Mouse (Mus musculus) neural tube, embryonic 12.5 days (tissue): ENCODE results near the gene Zbtb2. TPM values are rescaled to one million over a fixed set of nuclear protein-coding genes. Genes with fewer than 3 reads are reported as not detected.

Source experiments
- ATAC-seq: fragments of 200-750 bp; cut with Nextera tagmentation; 2 replicates; pipeline ENCODE4 v1.8.0; 2017; ENCODE audit warnings: low read depth, mild to moderate bottlenecking, moderate TSS enrichment, moderate library complexity; ENCODE audit not compliant: low FRiP score
- H3K27ac ChIP-seq: fragments of 300-500 bp; sonication (generic); 2 replicates; pipeline ENCODE4 v1.5.1; 2016
- H3K27me3 ChIP-seq: fragments of 300-500 bp; sonication (generic); replicated peaks from 2 replicates; pipeline ENCODE4 v1.6.1; 2016; ENCODE audit warnings: mild to moderate bottlenecking
- H3K36me3 ChIP-seq: fragments of 300-500 bp; sonication (generic); 2 replicates; pipeline ENCODE4 v1.6.1; 2016; ENCODE audit warnings: mild to moderate bottlenecking
- H3K4me1 ChIP-seq: fragments of 300-500 bp; sonication (generic); 2 replicates; pipeline ENCODE4 v1.6.1; 2016
- H3K4me2 ChIP-seq: fragments of 300-500 bp; sonication (generic); replicated peaks from 2 replicates; pipeline ENCODE4 v1.6.1; 2016; ENCODE audit warnings: mild to moderate bottlenecking
- H3K4me3 ChIP-seq: fragments of 300-500 bp; sonication (generic); 2 replicates; pipeline ENCODE4 v1.5.1; 2016
- H3K9ac ChIP-seq: fragments of 300-500 bp; sonication (generic); 2 replicates; pipeline ENCODE4 v1.6.1; 2016; ENCODE audit warnings: mild to moderate bottlenecking
- H3K9me3 ChIP-seq: fragments of 300-500 bp; sonication (generic); 2 replicates; pipeline ENCODE4 v1.6.1; 2016; ENCODE audit warnings: mild to moderate bottlenecking
- WGBS: fragments of 180-500 bp; shearing (Covaris S2); methylation state at CpG from one replicate; pipeline ENCODE4 v1.1.7; 2016; 5-methylcytosine and 5-hydroxymethylcytosine counted together
- polyA plus RNA-seq: library from polyadenylated mRNA; unstranded; fragments of >200 nt; fragmentation: Nextera tagmentation; extraction: Ambion mirVana; gene quantifications from 2 replicates; pipeline ENCODE4 v1.2.1, GENCODE M21; 2016

Gene Zbtb2
- polyA plus RNA-seq, 1 experiment from 2014 or later, result 20.1 TPM

DNA sequence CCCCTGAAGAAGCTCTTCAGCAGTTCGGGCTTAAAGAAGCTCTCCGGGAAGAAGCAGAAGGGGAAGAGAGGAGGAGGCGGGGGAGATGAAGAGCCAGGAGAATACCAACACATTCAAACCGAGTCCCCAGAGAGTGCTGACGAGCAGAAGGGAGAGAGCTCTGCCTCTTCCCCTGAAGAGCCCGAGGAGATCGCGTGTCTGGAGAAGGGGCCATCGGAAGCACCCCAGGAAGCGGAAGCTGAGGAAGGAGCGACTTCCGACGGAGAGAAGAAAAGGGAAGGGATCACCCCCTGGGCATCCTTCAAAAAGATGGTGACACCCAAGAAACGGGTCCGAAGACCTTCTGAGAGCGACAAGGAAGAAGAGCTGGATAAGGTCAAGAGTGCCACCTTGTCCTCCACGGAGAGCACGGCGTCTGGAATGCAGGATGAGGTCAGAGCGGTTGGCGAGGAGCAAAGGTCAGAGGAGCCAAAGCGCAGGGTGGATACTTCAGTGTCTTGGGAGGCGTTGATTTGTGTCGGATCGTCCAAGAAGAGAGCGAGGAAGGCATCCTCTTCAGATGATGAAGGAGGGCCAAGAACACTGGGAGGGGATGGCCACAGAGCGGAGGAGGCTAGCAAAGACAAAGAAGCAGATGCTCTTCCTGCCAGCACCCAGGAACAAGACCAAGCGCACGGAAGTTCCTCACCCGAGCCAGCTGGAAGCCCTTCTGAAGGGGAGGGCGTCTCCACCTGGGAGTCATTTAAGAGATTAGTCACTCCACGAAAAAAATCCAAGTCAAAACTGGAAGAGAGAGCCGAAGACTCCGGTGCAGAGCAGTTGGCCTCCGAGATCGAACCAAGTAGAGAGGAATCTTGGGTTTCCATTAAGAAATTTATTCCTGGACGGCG is 33.3 kb downstream of the Zbtb2 start:
- Histone ChIP-seq H3K27me3 (no peaks in the 10 kb centered on the region), H3K4me1 (no peaks in the 10 kb centered on the region), H3K4me3 (no peak overlapping the region), H3K27ac (no peak overlapping the region), H3K9me3 (no peaks in the 10 kb centered on the region), H3K4me2 (no peak overlapping the region), H3K9ac (no peak overlapping the region), H3K36me3 (peaks cover 54% of the 10 kb centered on the region)
- WGBS, result 94% methylated on average over 38 of the region's 38 CpGs
- no peak for ATAC-seq

DNA sequence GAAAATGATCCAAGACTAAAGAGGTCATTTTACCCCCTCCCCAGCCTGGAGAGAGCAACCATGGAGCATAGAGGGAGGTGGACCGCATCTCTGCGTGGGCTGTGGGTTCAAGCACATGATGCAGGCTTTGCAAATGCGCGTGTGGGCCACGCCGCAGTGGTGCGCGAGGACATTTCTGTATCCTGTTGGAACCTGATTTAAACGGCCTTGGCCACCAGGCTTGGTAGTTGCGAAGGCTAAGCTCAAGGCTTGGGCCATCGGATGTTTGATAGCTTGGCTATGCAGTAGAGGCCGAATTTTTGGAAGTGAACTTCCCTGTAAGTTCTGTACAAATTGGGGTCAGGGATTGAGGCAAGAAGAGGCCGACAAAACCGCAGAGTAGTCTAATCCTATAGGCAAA is 40.3 kb downstream of the Zbtb2 start:
- H3K4me1 ChIP-seq, result peaks cover 5% of the 10 kb centered on the region; the same call in 1 of the 2 replicates
- no peaks in the 10 kb centered on the region for H3K9me3 ChIP-seq
- no peak overlapping the region for H3K4me3 ChIP-seq
- H3K27ac ChIP-seq, result no peak overlapping the region
- ATAC-seq, result peak; percentile 6; the same call in 1 of the 2 replicates
- H3K36me3 ChIP-seq, result no peaks in the 10 kb centered on the region
- H3K9ac ChIP-seq, result no peak overlapping the region
- WGBS, result 96% methylated on average over 14 of the region's 14 CpGs
- H3K4me2 ChIP-seq, result no peak overlapping the region
- H3K27me3 ChIP-seq, result no peaks in the 10 kb centered on the region

DNA sequence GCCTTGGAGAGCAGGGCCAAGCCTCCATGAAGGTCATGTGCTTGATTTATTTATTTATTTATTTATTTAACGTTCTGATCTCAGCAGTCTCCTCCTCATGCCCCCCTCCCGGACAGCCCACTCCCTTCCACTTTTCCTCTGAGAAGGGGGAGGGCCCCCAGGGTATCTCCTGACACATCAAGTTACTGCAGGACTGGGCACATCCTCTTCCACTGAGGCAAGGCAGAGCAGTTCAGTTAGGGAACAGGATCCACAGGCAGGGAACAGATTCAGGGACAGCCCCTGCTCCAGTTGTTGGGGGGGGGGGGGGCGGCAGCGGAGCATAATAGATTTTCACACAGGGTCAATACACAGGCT is 40.8 kb downstream of the Zbtb2 start:
- H3K4me2 ChIP-seq, result peak overlapping the region; percentile 65
- H3K9me3 ChIP-seq, result no peaks in the 10 kb centered on the region
- no peak overlapping the region for H3K9ac ChIP-seq
- peak; percentile 67 for ATAC-seq
- no peaks in the 10 kb centered on the region for H3K36me3 ChIP-seq
- H3K27ac ChIP-seq, result no peak overlapping the region
- no peak overlapping the region for H3K4me3 ChIP-seq
- WGBS, result 74% methylated on average over 4 of the region's 4 CpGs
- H3K4me1 ChIP-seq, result peaks cover 5% of the 10 kb centered on the region; the same call in 1 of the 2 replicates
- H3K27me3 ChIP-seq, result no peaks in the 10 kb centered on the region

DNA sequence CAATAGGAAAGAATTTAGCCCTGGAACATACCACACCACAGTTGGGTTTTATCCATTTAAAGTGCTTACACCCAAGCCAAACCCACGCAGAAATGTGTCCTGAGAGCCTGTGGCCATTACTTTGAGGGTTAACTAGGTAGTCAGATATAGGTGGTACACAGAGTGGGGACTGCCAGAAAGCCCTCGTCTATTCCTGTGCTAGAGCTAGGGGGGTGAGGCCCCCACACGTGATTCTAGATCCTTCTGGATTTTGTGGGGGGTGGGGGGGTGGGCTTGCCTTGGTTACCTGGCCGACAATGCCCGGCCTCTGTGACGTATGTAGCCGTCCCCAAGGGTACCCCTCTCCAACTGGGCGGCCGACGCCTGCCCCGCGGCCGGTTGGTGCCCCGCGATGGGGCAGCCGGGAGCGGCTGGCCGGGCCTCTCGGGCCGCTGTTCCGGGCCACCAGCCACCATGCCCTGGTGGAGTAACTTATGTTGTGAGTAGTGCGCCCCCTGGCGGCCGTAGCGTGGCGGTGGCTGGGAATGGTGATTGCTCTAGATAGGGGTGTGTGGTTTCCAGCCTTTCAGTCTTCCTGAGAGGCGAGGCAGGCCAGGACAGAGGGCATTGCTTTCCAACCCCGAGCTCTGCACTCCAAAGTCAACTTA is 41.3 kb downstream of the Zbtb2 start:
- Histone ChIP-seq H3K9ac (peak overlapping the region; percentile 30; the same call in 1 of the 2 replicates), H3K9me3 (no peaks in the 10 kb centered on the region), H3K27me3 (no peaks in the 10 kb centered on the region), H3K4me2 (peak overlapping the region; percentile 65), H3K27ac (no peak overlapping the region), H3K36me3 (no peaks in the 10 kb centered on the region), H3K4me1 (peaks cover 5% of the 10 kb centered on the region; the same call in 1 of the 2 replicates), H3K4me3 (peak overlapping the region; percentile 28)
- ATAC-seq, result peak; percentile 83
- WGBS, result 6% methylated on average over 28 of the region's 28 CpGs

DNA sequence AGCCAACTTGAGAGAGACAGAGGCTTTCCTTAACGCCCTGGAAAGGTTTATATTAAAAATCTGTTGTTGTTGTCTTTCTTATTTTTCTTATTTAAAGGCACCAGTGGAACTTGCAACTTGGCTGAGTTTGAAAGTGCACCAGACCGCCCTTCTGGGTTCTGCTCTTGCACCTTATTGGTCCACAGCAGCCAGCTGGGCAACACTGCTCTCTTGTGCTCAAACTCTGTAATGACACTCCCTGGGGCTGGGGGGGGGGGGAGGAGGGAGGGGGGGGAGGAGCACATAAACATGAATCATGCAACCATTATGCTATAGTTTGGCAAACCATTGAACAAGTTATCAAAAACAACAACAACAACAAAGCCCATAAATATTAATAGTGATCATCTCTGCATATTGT is 46.5 kb downstream of the Zbtb2 start:
- no peak overlapping the region for H3K27ac ChIP-seq
- H3K9ac ChIP-seq, result no peak overlapping the region
- H3K36me3 ChIP-seq, result no peaks in the 10 kb centered on the region
- no peak overlapping the region for H3K4me3 ChIP-seq
- no peak overlapping the region; the same call in 1 of the 2 replicates for H3K4me2 ChIP-seq
- 32% methylated on average over 2 of the region's 2 CpGs for WGBS
- peaks cover 3% of the 10 kb centered on the region; the same call in 1 of the 2 replicates for H3K4me1 ChIP-seq
- H3K9me3 ChIP-seq, result no peaks in the 10 kb centered on the region
- no peaks in the 10 kb centered on the region for H3K27me3 ChIP-seq
- ATAC-seq, result 0 out of 2 replicates have a peak, but pooled peaks have one; percentile 42

DNA sequence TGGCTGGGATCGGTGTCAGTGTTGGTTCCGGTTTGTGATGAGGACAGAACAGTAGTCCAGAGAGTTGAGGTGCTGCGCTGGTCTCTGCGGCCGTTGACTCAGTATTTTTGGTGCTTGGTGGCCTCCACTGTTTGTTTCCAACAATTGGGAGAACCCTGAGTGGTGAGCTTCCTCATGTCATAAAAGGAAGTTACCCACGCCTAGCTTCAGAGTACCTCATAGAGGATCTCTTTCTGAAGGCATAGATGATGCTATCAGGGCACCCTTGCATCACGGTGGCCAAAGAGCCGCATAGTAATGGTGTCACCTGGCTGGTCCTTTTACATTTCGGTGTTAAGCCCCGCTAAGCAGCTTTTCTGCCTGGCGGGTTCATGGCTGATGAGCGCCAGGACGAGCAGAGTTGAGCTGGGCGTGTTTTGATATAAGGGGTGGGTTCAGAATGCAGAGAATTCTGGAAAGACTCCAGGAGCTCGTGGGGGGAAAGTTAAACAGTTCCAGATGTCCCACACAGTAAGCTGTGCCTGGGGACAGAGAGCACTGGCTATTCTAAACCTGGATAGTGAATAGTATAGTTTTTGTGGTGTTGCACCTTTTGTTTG is 48.9 kb downstream of the Zbtb2 start:
- peaks cover 13% of the 10 kb centered on the region for H3K4me1 ChIP-seq
- no peak overlapping the region for H3K9ac ChIP-seq
- no peak for ATAC-seq
- H3K9me3 ChIP-seq, result no peaks in the 10 kb centered on the region
- no peaks in the 10 kb centered on the region for H3K36me3 ChIP-seq
- 67% methylated on average over 15 of the region's 15 CpGs for WGBS
- no peaks in the 10 kb centered on the region for H3K27me3 ChIP-seq
- no peak overlapping the region for H3K27ac ChIP-seq
- no peak overlapping the region for H3K4me3 ChIP-seq
- no peak overlapping the region for H3K4me2 ChIP-seq

DNA sequence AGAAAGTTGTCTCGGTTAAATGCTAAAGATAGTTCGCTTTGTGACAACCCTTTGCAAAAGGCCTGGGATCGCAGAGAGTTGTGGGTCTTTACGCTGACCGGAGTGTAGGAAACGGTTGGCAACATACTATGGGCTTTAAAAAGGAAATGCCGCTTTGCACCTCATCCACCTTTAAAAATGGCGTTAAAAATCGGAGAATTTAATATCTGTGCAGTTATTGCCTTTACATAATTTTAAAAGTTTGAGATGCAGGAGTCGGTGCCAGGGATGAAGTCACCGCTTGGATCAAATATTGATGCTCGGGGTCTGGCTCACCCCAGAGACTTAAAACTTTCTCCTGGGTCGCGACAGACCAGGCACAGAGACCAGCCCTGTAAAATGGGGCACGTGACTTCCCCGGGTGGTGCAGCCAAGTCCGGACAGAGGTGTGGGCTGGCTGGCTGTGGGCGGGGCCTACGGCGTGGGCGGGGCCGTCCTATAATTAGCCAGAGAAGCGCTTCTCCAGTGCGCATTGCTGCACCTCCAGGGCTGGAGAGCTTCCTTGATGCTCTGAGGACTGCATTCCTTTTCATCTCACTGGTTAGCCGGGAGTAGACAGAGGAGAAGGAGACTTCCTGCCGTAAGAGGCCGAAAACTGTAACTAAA is 53.7 kb downstream of the Zbtb2 start:
- Histone ChIP-seq H3K27me3 (no peaks in the 10 kb centered on the region), H3K9me3 (no peaks in the 10 kb centered on the region), H3K27ac (no peak overlapping the region; the same call in 1 of the 2 replicates), H3K36me3 (no peaks in the 10 kb centered on the region), H3K4me1 (peaks cover 20% of the 10 kb centered on the region), H3K4me3 (peak overlapping the region; percentile 13), H3K4me2 (peak overlapping the region; percentile 61), H3K9ac (0 out of 2 replicates have a peak overlapping the region, but pooled peaks have one; percentile 14)
- peak; percentile 84 for ATAC-seq
- WGBS, result 9% methylated on average over 27 of the region's 27 CpGs

DNA sequence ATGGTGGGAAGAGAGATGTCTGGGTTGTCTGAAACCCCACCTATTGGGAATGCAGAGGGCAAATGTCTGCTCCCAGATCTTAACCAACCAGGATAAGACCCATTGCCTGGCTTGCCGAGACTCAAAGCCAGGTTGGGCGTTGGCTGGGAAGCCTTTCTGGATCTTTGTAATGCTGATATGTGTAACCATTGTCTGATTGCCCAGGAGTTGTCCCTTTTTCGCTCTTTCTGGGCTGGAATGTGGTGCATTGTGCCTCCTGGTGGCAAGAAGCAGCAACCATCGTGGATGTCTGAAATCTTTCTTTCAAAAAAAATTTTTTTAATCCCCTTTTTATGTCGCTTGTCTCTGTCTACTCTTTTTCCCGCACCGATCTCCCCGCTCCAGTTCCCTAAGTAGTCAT is 54.6 kb downstream of the Zbtb2 start:
- Histone ChIP-seq H3K36me3 (no peaks in the 10 kb centered on the region), H3K27ac (peak overlapping the region; percentile 21; the same call in 1 of the 2 replicates), H3K4me2 (peak overlapping the region; percentile 61), H3K4me1 (peaks cover 20% of the 10 kb centered on the region), H3K4me3 (no peak overlapping the region), H3K9me3 (no peaks in the 10 kb centered on the region), H3K9ac (no peak overlapping the region), H3K27me3 (no peaks in the 10 kb centered on the region)
- peak; percentile 35 for ATAC-seq
- 19% methylated on average over 8 of the region's 8 CpGs for WGBS

DNA sequence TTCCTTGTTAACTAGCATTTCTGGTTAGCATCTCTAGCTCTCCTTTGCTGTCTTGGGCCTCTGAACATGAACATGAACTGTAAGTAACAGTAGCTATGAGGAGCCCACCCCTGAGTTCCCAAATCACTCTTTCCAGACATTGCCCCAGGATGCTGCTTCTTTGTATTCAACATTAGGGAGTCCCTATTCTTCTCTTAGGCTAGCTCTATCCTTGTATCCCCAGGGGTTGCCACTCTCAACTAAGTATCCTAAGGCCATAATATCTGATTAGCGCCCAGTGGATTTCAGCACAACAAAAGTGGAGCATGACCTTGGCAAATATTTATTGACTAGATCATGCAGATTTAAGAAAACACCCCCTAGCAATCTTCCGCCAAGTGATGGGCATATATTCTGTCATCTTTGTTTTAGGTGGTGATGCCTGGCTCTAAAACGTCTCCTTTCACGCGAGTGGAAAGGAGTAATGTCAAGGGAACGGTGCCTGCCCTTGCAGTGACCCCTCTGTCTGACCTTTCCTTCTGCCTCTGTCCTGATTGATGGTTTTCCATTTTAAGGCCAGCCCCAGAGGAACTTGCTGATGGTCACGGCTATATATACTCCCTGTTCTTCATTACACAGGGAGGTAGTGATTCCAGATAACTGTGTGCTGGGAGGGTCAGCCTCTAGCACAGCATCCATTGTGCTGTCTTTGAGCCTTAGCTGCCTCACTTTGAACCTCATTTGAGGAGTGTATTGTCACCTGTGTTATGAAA is 55.5 kb downstream of the Zbtb2 start:
- Histone ChIP-seq H3K36me3 (no peaks in the 10 kb centered on the region), H3K27me3 (no peaks in the 10 kb centered on the region), H3K9ac (no peak overlapping the region), H3K4me1 (peaks cover 20% of the 10 kb centered on the region), H3K4me3 (no peak overlapping the region), H3K27ac (no peak overlapping the region), H3K9me3 (peaks cover 2% of the 10 kb centered on the region; the same call in 1 of the 2 replicates), H3K4me2 (no peak overlapping the region)
- 0 out of 2 replicates have a peak, but pooled peaks have one; percentile 35 for ATAC-seq
- WGBS, result 16% methylated on average over 7 of the region's 7 CpGs

DNA sequence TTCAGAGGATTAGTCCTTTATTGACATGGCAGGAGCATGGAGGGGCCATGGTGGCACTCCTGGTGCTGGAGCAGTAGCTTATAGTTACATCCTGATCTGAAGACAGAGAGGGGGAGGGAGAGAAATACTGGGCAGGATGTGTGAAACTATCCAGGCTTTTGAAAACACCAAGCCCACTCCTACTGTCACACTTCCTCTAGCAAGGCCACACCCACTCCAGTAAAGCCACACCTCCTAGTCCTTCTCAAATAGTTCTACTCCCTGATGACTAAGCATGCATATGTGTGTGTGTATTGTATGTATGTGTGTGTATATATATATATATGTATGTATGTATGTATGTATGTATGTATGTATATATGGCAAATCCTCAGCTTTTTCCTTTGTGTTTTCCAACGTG is 60.2 kb downstream of the Zbtb2 start:
- Histone ChIP-seq H3K27ac (no peak overlapping the region), H3K36me3 (no peaks in the 10 kb centered on the region; the same call in 1 of the 2 replicates), H3K4me2 (no peak overlapping the region), H3K9me3 (peaks cover 10% of the 10 kb centered on the region; the same call in 1 of the 2 replicates), H3K4me1 (peaks cover 4% of the 10 kb centered on the region), H3K9ac (no peak overlapping the region), H3K27me3 (no peaks in the 10 kb centered on the region), H3K4me3 (no peak overlapping the region)
- ATAC-seq, result no peak
- WGBS, result 68% methylated on average over 1 of the region's 1 CpGs

DNA sequence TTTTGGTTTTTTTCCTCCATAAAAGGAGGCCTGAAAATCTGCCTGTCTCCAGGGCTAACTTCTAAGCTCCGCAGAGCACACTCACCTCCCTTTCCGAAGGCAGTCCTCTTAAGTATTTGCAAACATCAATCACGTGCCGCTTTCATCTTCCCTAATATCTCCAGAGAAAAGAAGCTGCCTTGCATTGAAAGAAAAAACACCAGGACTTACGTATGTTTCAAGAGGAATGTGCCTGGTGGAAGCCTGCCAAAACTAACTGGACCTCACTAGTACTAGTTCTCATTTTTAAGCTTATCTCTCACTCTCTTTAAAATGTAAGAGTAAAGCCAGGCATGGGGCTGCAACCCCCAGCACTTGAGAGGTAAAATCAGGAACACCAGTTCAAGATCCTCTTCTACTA is 62.3 kb downstream of the Zbtb2 start:
- Histone ChIP-seq H3K27me3 (no peaks in the 10 kb centered on the region), H3K4me2 (no peak overlapping the region), H3K36me3 (no peaks in the 10 kb centered on the region; the same call in 1 of the 2 replicates), H3K27ac (no peak overlapping the region), H3K9me3 (peaks cover 10% of the 10 kb centered on the region; the same call in 1 of the 2 replicates), H3K9ac (no peak overlapping the region), H3K4me1 (no peaks in the 10 kb centered on the region), H3K4me3 (no peak overlapping the region)
- no peak for ATAC-seq
- WGBS, result 66% methylated on average over 5 of the region's 5 CpGs
